Mouse (Mus musculus): ENCODE measurements around the gene Dusp11.
A peak's percentile ranks its signal among the peaks of the same experiment; 100 is the strongest.
"Not testable (repeated sequence)": the region's sequence is repeated elsewhere in the genome, so short reads cannot be mapped to it uniquely, and the experiment has no call there.

The Dusp11 gene

DNA sequence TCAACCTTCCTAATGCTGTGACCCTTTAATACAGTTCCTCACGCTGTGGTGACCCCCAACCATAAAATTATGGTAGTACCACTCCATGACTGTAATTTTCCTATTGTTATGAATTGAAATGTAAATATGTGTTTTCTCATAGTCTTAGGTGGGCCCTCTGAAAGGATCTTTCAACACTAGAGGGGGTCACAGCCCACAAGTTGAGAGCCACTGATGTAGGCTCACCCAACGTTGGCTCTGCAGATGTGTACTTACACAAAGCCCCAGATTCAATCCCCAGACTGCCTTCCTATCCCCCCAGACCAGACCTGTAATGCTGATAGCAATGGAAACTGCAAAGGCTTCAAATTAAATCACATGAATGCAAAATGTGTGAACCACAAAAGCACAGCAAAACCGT lies 25.8 kb downstream of the Dusp11 start:
- peak; percentile 36 for DNase-seq (ENCODE audit: low read depth)

DNA sequence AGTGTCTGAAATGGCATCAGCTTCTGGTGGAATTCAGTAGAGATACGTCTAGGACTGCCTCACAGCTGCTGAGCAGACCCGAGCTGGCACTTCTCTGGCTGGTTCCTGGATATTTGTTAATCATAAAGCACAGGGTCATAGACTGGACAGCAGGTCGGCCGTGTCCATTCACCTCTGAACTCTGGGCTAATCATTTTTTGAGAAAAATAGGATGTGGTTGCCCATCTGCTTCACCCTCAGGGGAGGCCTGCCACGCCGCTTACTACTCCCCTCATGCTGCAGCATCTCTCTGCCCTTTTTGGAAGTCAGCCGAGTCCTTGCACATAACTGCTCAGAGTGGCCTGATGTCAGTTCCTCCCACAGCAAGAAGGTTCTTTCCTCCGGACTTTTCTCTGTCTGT lies 27.4 kb downstream of the Dusp11 start:
- no peak for DNase-seq (ENCODE audit: low read depth)

DNA sequence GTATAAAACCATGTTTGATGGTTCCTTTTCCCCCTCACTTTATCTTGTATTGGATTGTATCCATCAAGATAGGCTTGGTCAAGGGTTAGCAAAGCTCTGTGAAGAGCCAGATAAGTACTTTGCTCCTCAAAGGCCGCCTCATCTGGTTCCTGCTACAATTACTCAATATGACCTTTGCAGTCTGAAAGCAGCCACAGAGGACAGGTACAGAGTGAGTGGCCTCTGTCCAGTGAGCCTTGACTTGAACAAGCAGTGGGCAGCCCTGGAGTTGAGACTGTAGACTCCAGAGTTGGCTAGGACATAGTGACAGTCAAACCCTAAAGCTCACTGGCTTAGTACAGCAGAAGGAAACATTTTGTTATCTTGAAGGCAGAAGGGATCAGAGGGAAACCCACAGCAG lies 32.2 kb downstream of the Dusp11 start:
- DNase-seq (ENCODE audit: low read depth): no peak

DNA sequence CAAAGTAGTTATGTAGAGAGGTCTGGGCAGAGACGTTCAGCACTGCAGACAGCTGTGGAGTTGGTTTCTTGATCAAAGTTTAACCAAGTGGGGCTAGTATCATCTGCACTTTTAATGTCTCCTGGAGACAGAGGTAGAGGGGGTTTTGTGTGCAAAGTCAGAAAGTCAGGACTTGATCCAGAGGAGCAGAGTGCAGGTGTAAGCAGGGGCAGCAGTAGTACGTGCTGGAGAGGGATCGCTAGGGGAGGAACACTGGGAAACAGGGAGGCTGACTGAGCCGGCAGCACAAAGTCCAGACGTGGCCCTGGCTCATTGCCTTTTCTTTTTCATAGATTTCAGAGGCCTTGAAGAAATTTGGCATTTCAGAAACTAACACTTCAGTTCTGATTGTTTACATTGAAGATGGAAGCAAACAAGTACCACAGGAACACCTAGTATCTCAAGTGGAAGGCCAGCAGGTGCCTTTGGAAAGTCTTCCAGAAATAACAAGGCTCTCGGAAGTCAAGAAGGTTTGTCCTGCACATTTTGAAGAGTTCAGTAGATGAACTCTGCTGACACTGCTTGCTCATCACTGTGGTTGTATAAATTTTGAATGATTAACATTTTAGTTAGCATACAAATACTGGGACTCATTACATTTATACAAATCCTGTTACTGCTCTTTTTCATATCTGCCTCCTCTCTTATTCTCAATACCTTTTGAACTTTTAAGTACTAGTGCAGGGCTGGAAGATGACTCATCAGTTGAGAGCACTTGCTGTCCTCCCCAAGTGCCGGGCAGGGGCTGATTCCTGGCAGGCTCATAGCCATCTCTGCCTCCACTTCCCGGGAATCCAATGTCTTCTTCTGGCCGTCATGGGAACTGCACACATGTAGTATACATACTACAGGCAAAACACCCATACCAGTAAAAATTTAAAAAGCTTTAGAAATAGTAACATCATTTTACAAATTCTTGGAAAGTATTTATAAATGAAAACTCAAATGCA lies 33.7 kb downstream of the Dusp11 start:
- DNase-seq (ENCODE audit: low read depth): no peak

DNA sequence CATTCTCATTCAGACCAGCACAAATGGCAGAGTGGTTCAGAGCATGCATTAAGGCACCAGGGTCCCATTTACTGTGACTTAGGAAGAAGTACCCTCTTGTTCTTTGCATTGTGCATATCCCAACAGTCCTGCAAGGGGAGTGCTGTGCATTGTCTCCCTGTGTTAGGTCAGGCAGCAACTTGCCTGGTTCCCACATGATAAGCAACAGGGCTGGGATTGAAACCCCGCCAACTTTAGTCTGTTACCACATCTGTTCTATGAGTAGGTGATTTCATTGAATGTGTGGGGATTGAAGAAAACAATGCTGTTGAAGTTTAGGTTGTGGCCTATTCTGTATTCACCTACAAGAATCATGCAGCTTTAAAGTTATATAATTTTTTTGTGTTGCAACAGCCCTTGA lies 34.8 kb downstream of the Dusp11 start:
- no peak for DNase-seq (ENCODE audit: low read depth)

DNA sequence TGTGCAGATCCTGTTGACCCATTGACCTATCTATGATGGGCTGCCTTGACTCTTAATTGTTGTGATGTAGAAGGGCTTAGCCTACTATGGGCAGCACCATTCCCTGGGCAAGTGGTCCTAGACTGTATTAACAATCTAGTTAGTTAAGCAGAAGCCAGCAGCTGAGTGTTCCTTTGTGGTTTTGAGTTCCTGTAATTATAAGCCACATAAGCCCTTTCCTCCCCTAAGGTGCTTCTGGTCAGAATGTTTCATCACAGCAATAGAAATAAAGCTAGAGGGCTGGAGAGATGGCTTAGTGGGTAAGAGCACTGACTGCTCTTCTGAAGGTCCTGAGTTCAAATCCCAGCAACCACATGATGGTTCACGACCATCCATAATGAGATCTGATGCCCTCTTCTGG lies 37.8 kb downstream of the Dusp11 start:
- DNase-seq (ENCODE audit: low read depth): no peak

DNA sequence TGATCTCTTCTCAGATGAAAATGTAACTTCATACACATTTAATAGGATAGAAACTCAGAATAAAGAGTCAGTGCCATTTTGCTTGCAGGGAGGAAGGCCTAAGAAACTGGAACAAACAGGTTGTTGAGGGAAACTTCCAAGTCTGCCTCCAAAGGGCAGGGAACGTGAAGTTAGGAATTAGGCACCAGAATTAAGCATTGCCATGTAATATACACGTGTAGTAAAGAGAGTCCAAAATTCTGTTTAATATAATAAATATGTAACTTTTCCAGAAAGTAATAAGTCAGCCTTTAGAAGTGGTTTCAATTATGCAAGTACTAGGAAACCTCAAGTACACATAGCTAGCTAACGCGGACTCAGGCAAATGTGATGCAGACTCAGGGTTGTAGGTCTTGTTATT lies 42.1 kb downstream of the Dusp11 start:
- no peak for DNase-seq (ENCODE audit: low read depth)

DNA sequence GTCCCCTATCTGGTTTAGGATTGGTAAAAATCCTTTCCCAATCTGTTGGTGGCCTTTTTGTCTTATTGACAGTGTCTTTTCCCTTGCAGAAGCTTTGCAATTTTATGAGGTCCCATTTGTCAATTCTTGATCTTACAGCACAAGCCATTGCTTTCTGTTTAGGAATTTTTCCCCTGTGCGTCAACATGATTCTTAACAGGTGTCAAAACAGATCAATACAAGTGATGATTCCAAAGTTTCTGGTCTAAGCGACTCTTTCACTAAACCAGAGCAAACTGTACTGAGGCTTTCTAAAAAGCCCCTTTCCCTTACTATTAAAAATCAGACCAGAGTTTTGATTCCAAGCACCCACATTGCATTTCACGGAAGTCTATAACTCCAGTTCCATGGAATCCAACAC lies 43.1 kb downstream of the Dusp11 start:
- not testable (repeated sequence) for DNase-seq (ENCODE audit: low read depth)

DNA sequence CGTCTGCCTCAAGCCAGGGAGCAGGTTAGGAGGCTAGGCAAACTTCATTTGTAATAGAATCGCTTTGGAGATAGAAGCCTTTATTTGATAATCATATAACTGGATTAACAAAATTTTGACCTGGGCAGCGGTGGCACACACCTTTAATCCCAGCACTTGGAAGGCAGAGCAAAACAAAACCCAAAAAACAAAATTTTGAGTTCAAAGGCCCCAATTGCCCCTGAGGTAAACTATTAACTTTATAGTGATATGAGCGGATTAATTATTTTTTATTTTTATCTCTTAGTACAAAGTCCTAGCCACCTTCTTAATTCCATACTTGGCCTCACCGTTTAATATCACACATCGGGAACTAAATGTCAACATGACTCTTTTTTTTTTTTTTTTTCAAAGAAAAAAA lies 44.9 kb downstream of the Dusp11 start:
- no peak for DNase-seq (ENCODE audit: low read depth)

DNA sequence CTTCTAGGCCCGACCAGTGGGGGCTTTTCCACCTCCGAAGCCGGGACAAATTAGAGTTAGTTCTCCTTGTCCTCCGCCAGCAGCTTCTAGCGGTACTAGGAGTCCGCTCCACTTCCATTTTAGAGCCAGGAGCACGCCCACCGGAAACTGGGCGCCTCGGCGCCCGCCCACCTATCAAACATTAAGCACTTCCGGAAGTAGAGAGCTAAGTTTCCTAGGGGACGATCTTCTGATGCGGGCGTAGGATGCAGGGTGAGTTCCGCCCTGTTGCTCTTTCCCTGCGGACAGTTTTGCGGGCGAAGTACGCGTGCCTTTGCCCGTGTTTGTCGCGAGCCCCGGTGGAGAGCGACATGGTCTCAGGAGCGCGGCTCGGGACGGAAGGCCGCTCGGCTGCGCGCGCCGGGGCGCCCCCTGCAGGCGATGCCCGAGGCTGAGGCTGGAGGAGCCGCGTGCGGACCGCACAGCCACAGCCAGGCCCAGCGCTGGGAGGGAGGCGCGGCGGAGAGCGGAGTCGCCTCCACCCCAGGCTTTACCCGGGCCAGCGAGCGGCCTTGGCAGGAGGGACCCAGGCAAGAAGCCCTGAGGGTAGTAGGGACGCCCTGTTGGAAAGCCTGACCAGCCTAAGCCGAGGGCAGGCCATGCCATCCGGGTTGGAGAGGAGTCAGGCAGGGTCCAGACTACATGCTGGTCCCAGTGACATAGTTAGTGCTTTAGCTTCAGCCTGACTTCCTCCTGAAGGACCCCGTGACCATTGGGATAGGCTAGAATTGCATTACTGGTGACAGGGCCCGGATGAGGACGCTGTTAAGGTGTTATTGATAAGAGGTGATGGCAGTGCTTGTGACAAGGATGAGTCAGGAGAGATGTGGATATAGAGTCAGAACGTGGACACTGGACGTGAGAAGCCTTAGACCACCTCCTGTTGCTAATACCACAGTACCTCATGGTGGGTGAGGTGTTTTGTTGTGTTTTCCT lies 45.6 kb downstream of the Dusp11 start, which contains the start of gene Nat8f1:
Gene Nat8f1, minus strand, starts transcription at position 149 of the 975 bp plus-strand sequence.
- peak; percentile 95 for DNase-seq (ENCODE audit: low read depth)

DNA sequence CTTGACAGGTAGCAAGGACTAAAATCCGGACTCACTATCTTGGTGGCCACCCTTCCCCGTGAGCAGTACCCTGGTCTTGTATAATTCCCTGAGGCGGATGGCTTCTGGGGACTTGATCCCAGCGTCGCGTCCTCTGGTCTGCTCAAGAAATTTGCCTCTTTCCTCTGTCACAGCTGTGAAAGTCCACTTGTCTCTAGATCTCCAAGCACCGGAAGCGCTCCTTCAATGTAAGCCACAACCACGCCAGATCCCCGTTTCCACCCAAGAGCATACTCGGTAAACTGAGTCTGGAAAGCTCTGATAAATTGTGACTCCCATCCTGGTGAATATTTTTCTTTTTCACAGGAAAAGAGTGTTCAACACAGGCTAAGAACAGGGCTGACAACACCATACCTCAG lies 46.3 kb downstream of the Dusp11 start:
- no peak for DNase-seq (ENCODE audit: low read depth)

DNA sequence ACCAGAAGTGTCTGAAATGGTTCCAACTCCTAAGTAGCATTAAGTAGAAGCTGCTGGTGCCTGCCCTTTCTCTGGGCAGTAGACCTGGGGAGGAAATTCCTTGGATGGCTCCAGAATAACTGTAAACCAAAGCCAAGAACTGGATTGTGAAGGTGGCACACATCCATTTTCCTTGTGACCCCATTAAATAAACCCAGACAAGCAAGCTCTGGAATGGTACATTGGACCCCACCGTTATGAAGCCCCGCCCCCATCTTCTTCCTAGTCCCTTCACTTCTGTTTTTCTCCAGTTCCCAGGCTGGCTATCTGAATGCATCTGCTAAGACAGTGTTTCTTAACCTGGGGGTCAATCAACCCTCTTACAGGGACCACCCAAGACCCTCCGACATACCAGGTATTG lies 49.9 kb downstream of the Dusp11 start, which contains the start of gene Tprkb:
Gene Tprkb, plus strand, starts transcription at position 279 of the 400 bp plus-strand sequence.
- no peak for DNase-seq (ENCODE audit: low read depth)

DNA sequence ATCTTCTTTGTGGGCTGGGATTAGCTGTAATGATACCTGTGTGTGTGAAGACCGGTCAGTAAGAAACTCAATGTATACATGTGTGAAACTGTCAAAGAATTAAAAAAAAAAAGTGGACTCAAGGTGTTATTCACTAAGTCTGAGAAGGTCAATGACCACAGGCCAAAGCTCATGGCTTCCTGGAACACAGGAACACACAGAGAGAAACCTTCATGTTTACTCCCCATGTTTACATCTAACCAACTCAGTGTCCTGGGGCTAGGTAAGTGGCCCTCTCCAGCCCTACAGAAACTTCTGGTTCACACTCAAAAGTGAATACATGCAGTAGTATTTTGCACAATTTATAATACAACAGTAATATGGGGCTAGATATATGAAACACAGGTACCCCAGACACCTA lies 51.8 kb downstream of the Dusp11 start:
- DNase-seq (ENCODE audit: low read depth): no peak

DNA sequence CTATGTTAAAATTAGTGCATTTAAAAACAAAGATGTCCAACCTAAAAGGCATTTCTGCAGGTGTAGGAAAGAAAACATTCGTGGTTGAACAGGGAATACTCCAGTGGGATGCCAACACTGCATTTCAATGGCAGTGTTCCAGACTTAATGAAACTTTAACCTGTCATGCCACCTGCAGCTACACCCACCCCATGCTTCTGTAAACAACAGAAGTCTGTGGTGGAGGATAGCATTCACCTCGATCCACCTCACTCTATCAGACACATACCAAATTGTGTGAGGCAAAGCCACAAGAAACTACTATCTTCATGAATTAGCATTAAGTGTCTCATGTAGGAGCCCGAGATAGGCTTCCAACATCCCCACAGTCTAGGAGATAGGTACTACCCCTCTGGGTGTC lies 53.1 kb downstream of the Dusp11 start:
- no peak for DNase-seq (ENCODE audit: low read depth)

DNA sequence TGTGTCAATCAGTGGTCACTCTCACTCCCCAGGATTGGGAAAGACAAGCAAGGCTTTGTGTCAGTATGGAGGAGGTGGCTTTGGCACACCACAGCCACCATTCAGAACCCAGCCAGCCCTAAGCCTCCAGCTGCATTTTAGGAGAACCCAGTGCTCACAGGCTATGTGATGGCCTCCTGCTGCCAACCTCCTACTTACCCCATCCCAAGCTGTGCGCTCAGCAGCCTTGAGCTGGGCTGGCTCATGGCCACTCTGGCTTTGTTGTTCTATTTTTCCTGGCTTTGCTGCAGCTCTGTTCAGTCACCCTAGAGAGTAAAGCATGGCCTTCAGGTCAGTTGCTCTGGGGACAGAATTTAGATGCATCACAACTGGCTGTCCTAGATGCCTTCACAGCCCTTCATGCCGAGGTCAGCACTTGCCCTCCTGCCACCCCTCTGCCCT lies 54.5 kb downstream of the Dusp11 start:
- DNase-seq (ENCODE audit: low read depth): not testable (repeated sequence)

DNA sequence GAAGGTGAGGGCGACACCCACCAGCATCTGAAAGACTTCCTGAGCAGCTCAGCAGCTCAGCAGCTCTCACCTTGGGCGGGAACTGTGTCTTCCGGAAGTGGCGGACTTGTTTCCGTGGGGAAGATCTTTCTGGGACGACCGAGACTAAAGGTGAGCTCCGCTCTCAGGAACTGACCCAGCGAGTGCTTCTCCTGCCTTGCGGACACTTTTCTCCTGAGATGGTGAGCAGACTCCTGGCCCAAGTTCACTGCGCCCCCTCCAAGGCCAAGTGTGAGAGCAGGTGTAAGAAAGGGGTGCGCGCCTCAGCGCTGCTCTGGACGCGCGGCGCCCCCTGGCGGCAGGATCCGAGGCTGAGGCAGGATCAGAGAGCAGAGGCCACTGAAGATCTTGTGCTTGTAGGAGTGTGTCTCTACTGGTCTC lies 56.8 kb downstream of the Dusp11 start, which contains the start of gene Nat8f4:
Gene Nat8f4, minus strand, starts transcription at position 243 of the 420 bp plus-strand sequence.
- DNase-seq (ENCODE audit: low read depth): peak; percentile 79

DNA sequence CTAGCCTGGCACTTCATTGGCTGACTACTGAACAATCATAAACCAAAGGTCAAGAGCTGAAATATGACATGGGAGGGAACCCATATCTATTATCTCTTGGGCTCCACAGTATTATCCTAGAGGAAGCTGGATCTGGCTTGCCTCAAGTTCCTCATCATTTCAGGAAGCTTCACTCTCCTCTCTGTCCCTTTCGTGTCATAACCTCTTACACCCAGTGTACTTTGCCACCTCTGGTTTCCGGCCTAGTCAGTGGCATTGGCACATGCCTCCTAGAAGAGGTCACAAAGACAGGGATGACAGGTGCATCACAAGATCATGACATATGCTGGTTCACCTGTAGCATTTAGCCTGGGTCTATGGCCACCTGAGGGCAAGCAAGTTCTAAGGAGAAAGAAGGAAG lies 59.2 kb downstream of the Dusp11 start:
- DNase-seq (ENCODE audit: low read depth): no peak

DNA sequence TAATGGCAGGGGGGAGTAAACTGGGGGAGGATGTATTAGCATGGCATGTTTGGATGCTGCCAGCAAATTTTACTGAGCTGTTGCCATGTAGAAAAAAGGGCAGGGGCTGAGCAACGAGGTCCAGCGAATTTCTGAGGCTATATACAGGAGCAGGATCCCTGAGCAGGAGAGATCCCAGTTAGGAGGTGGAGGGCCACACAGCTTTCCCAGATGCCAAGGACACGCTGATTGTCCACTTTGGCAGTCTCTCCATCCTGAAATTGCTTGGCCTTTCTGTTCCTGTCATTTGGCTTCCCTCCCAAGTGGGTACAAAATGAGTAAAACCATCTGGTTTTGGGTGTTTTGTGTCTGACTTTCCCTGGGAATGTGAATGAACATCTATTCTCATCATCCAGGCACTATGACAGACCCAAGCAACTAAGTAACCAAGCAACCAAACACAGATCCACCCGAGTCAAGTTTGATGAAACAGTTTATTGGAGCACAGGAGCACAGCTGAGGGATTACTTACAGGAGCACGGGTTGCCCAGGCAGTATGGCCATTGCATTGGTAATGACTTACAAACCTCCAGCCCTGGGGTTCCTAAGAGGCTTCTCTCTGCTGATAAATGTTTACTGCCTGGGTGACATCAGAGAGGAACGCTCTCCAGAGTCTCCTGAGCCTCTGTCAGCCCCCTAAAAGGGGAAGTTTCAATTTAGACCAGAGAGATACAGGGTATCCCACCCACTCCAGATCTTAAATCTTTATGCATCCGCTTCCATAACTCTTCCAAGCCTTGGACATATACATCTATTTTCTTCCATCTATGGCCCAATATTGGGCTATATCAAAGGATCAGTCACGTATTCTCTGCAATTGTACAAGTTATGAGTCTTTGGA lies 62.6 kb downstream of the Dusp11 start:
- DNase-seq (ENCODE audit: low read depth): not testable (repeated sequence)

DNA sequence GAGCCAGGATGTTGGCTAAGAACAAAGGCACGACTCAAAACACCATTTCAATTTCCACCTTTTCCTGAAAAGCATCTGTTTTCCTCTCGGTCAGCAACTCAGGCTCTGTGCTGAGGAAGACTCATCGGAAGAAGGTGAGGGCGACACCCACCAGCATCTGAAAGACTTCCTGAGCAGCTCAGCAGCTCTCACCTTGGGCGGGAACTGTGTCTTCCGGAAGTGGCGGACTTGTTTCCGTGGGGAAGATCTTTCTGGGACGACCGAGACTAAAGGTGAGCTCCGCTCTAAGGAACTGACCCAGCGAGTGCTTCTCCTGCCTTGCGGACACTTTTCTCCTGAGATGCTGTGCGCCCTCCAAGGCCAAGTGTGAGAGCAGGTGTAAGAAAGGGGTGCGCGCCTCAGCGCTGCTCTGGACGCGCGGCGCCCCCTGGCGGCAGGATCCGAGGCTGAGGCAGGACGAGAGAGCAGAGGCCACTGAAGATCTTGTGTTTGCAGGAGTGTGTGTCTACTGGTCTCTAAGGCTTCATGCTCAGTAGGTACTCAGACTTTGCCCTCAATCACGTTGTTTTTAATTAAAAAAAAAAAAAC lies 66.3 kb downstream of the Dusp11 start:
- peak; percentile 22 for DNase-seq (ENCODE audit: low read depth)
